Mouse (Mus musculus): ENCODE results near the gene 1700080E11Rik.

1700080E11Rik gene

DNA sequence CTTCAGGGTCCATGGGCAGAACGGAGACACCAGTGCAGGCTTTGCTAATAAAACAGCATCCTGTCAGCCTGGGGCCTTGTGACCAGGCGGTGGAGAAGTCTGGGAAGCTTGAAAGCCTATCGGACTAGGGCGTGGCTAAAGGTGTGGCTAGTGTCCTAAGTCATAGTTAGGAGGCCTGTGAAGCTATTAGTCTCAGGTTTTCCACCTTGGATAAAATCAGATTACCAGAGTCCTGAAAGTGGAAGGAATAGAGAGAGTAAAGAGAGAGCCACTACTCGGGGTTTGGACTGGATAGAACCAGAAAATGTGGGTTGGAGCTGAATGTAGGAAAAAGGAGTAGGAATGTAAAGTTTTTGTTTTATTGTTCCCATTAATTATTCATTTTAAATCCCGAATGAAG, at the start of gene 1700080E11Rik:
Gene 1700080E11Rik (minus strand): TSS at position 101 of the 400 bp plus-strand sequence.
- Histone ChIP-seq H3K4me1 (replicated peaks; ENCODE audit: low read depth, low read length) (no peaks in the 10 kb centered on the region), H3K36me3 (ENCODE audit: insufficient read depth, low read length) (no peaks in the 10 kb centered on the region), H3K27me3 (ENCODE audit: insufficient read depth, low read length) (no peaks in the 10 kb centered on the region), H3K4me3 (replicated peaks; ENCODE audit: low read length) (no peak within 1 kb of the TSS), H3K9me3 (ENCODE audit: low read length) (no peaks in the 10 kb centered on the region)
- TF ChIP-seq POU5F1 (IDR thresholded peaks at IDR 0.05; ENCODE audit: borderline replicate concordance, low read length) (no peak), NANOG (IDR thresholded peaks at IDR 0.05; ENCODE audit: borderline replicate concordance, low read length) (no peak), CTCF (conservative IDR thresholded peaks at IDR 0.05; ENCODE audit: low read length) (no peak)

GRCm38 (mm10) chr9:105186725-105187124, 41.8 kb upstream of the 1700080E11Rik start:
- Histone ChIP-seq H3K9me3 (ENCODE audit: low read length) (no peaks in the 10 kb centered on the region), H3K4me3 (replicated peaks; ENCODE audit: low read length) (no peak overlapping the region), H3K27me3 (ENCODE audit: insufficient read depth, low read length) (no peaks in the 10 kb centered on the region), H3K36me3 (ENCODE audit: insufficient read depth, low read length) (no peaks in the 10 kb centered on the region), H3K4me1 (replicated peaks; ENCODE audit: low read depth, low read length) (no peaks in the 10 kb centered on the region)
- TF ChIP-seq CTCF (conservative IDR thresholded peaks at IDR 0.05; ENCODE audit: low read length) (no peak), NANOG (IDR thresholded peaks at IDR 0.05; ENCODE audit: borderline replicate concordance, low read length) (no peak), POU5F1 (IDR thresholded peaks at IDR 0.05; ENCODE audit: borderline replicate concordance, low read length) (no peak)

DNA sequence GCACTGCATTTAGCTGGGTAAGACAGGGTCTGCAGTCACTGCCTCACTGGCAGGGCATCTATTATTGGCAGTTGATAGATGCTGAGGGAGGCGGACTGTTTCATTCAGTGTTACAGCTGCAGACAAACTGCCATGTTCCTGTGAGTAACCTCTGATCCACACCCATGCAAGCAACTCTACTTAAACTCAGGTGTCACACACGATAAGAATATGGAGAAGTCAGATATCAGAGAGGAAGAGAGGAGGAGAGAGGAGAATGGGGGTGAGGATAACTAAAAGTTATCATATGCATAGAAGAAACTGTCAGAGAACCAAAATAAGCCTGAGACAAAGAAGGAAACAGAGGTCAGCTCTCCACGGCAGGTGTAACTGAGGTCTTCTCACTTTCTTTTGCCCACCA, 37.5 kb upstream of the 1700080E11Rik start:
- Histone ChIP-seq H3K9me3 (ENCODE audit: low read length) (no peaks in the 10 kb centered on the region), H3K4me1 (replicated peaks; ENCODE audit: low read depth, low read length) (no peaks in the 10 kb centered on the region), H3K36me3 (ENCODE audit: insufficient read depth, low read length) (no peaks in the 10 kb centered on the region), H3K4me3 (replicated peaks; ENCODE audit: low read length) (no peak overlapping the region), H3K27me3 (ENCODE audit: insufficient read depth, low read length) (no peaks in the 10 kb centered on the region)
- no peak for TF ChIP-seq POU5F1 (IDR thresholded peaks at IDR 0.05; ENCODE audit: borderline replicate concordance, low read length)
- TF ChIP-seq CTCF (conservative IDR thresholded peaks at IDR 0.05; ENCODE audit: low read length), result no peak
- TF ChIP-seq NANOG (IDR thresholded peaks at IDR 0.05; ENCODE audit: borderline replicate concordance, low read length), result no peak

DNA sequence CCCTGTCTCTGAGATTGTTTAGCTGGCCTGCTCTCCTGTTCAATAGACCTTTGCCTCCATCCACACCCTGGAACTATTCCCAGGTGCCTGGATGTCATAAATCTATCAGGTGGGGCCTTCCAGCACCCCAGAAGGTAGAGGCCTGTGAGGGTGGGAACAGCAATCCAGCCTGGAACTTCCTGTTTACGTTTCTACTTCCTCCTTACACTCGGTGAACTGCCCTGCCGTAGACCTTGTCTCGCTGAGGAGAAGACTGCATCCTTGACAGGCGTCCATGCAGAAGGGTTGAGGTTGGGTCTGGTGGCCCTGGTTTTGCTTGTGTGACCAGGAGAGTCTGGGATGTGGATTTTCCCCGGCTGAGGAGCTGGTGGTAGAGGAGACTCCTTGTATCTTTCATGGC, 5.7 kb downstream of the 1700080E11Rik start:
- H3K36me3 ChIP-seq (ENCODE audit: insufficient read depth, low read length), result no peaks in the 10 kb centered on the region
- no peak for TF ChIP-seq NANOG (IDR thresholded peaks at IDR 0.05; ENCODE audit: borderline replicate concordance, low read length)
- no peak for TF ChIP-seq POU5F1 (IDR thresholded peaks at IDR 0.05; ENCODE audit: borderline replicate concordance, low read length)
- TF ChIP-seq CTCF (conservative IDR thresholded peaks at IDR 0.05; ENCODE audit: low read length), result no peak
- H3K9me3 ChIP-seq (ENCODE audit: low read length), result no peaks in the 10 kb centered on the region; the same call in 1 of the 2 replicates
- H3K27me3 ChIP-seq (ENCODE audit: insufficient read depth, low read length), result no peaks in the 10 kb centered on the region
- no peak overlapping the region for H3K4me3 ChIP-seq (replicated peaks; ENCODE audit: low read length)
- H3K4me1 ChIP-seq (replicated peaks; ENCODE audit: low read depth, low read length), result no peaks in the 10 kb centered on the region

- Histone ChIP-seq H3K27me3 (ENCODE audit: insufficient read depth, low read length) (no peaks in the 10 kb centered on the region; the same call in 1 of the 2 replicates), H3K9me3 (ENCODE audit: low read length) (no peaks in the 10 kb centered on the region; the same call in 1 of the 2 replicates), H3K36me3 (ENCODE audit: insufficient read depth, low read length) (no peaks in the 10 kb centered on the region), H3K4me1 (replicated peaks; ENCODE audit: low read depth, low read length) (peaks cover 4% of the 10 kb centered on the region; the same call in 1 of the 2 replicates), H3K4me3 (replicated peaks; ENCODE audit: low read length) (no peak overlapping the region)
- no peak for TF ChIP-seq NANOG (IDR thresholded peaks at IDR 0.05; ENCODE audit: borderline replicate concordance, low read length)
- TF ChIP-seq POU5F1 (IDR thresholded peaks at IDR 0.05; ENCODE audit: borderline replicate concordance, low read length), result no peak
- TF ChIP-seq CTCF (conservative IDR thresholded peaks at IDR 0.05; ENCODE audit: low read length), result no peak
These were observed 8.5 kb downstream of the 1700080E11Rik start for GRCm38 (mm10) chr9:105136404-105136803.

- Histone ChIP-seq H3K9me3 (ENCODE audit: low read length) (no peaks in the 10 kb centered on the region; the same call in 1 of the 2 replicates), H3K4me1 (replicated peaks; ENCODE audit: low read depth, low read length) (peaks cover 12% of the 10 kb centered on the region), H3K4me3 (replicated peaks; ENCODE audit: low read length) (no peak overlapping the region), H3K27me3 (ENCODE audit: insufficient read depth, low read length) (peaks cover 18% of the 10 kb centered on the region), H3K36me3 (ENCODE audit: insufficient read depth, low read length) (no peaks in the 10 kb centered on the region)
- TF ChIP-seq NANOG (IDR thresholded peaks at IDR 0.05; ENCODE audit: borderline replicate concordance, low read length) (no peak), CTCF (conservative IDR thresholded peaks at IDR 0.05; ENCODE audit: low read length) (no peak), POU5F1 (IDR thresholded peaks at IDR 0.05; ENCODE audit: borderline replicate concordance, low read length) (no peak)
These were observed 10.4 kb downstream of the 1700080E11Rik start for GRCm38 (mm10) chr9:105134536-105134935.

DNA sequence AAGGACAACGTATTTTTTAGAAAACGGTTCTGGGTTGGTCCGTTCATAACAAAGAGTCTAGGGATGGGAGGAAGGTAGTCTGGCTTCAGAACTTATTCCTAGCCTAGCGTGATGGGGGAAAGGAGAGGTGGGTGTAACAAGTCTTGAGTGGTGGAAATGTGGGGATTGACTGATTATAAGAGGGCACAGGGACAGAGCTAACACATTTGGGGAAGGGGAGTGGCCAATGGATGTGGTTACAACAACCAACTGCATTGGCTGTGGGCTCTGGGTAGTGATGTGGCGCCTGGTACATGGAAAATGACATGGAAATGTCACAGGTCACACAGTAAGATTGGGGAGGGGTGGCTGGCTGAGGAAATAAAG, 12.9 kb downstream of the 1700080E11Rik start:
- Histone ChIP-seq H3K9me3 (ENCODE audit: low read length) (no peaks in the 10 kb centered on the region), H3K4me3 (replicated peaks; ENCODE audit: low read length) (peak overlapping the region; percentile 82)

GRCm38 (mm10) chr9:105131253-105132001, 13.5 kb downstream of the 1700080E11Rik start, which contains the start of gene Nudt16:
Gene Nudt16, minus strand, starts transcription at chr9:105131824.
- H3K27me3 ChIP-seq (ENCODE audit: insufficient read depth, low read length), result peaks cover 18% of the 10 kb centered on the region
- no peaks in the 10 kb centered on the region for H3K9me3 ChIP-seq (ENCODE audit: low read length)
- H3K4me3 ChIP-seq (replicated peaks; ENCODE audit: low read length), result peak within 1 kb of the TSS; percentile 82
- H3K4me1 ChIP-seq (replicated peaks; ENCODE audit: low read depth, low read length), result peaks cover 12% of the 10 kb centered on the region
- no peaks in the 10 kb centered on the region for H3K36me3 ChIP-seq (ENCODE audit: insufficient read depth, low read length)
- TF ChIP-seq NANOG (IDR thresholded peaks at IDR 0.05; ENCODE audit: borderline replicate concordance, low read length) (no peak), CTCF (conservative IDR thresholded peaks at IDR 0.05; ENCODE audit: low read length) (no peak), POU5F1 (IDR thresholded peaks at IDR 0.05; ENCODE audit: borderline replicate concordance, low read length) (no peak)

More for the DNA sequence above, 12.9 kb downstream of the 1700080E11Rik start:
- Histone ChIP-seq H3K4me1 (replicated peaks; ENCODE audit: low read depth, low read length) (peaks cover 12% of the 10 kb centered on the region), H3K36me3 (ENCODE audit: insufficient read depth, low read length) (no peaks in the 10 kb centered on the region), H3K27me3 (ENCODE audit: insufficient read depth, low read length) (peaks cover 18% of the 10 kb centered on the region)
- TF ChIP-seq NANOG (IDR thresholded peaks at IDR 0.05; ENCODE audit: borderline replicate concordance, low read length) (no peak), POU5F1 (IDR thresholded peaks at IDR 0.05; ENCODE audit: borderline replicate concordance, low read length) (no peak), CTCF (conservative IDR thresholded peaks at IDR 0.05; ENCODE audit: low read length) (no peak)
